Mouse (Mus musculus) thymus, adult 2 months (tissue): ENCODE measurements around the gene Gm20388.

ENCODE experiments used
- CTCF ChIP-seq: fragments of 200-500 bp; IDR thresholded peaks from 2 replicates; pipeline ENCODE4 v1.5.1; 2012; ENCODE audit warnings: mild to moderate bottlenecking, control low read depth, low read length, moderate library complexity, borderline replicate concordance; ENCODE audit not compliant: control insufficient read depth, poor library complexity, insufficient read depth; ENCODE audit errors: extremely low read depth
- POLR2A ChIP-seq: fragments of 200-500 bp; IDR thresholded peaks from 2 replicates; pipeline ENCODE4 v1.6.1; 2012; ENCODE audit warnings: mild to moderate bottlenecking, low read length, control low read depth, moderate library complexity; ENCODE audit not compliant: control insufficient read depth, poor library complexity, insufficient read depth; ENCODE audit errors: extremely low read depth

DNA sequence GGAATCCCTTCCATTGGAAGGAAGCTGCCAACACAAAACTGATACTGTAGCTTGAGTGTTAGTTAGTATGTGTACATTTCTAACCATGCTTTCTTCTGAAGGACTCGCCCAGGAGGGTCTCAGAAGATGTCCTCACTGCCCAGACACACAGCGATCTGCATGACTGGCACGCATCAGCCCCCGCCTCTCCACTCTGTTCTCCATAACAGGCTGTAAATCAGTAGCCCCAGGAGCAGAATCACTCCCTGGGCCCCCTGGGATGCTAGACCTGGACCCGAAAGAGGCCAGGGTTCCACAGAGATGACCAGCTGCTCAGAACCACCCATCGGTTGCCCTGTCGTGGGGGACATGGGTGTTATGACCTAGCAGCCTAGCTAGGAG lies 3881.2 kb downstream of the Gm20388 start:
- TF ChIP-seq CTCF (no peak), POLR2A (no peak)
